Mouse (Mus musculus): ENCODE measurements around the gene Arpp19. TPM values are rescaled to one million over a fixed set of nuclear protein-coding genes. Genes with fewer than 3 reads are reported as not detected.
A peak's percentile ranks its signal among the peaks of the same experiment; 100 is the strongest.

Gene Arpp19
- polyA plus RNA-seq, 1 experiment from 2014 or later = 254 TPM

DNA sequence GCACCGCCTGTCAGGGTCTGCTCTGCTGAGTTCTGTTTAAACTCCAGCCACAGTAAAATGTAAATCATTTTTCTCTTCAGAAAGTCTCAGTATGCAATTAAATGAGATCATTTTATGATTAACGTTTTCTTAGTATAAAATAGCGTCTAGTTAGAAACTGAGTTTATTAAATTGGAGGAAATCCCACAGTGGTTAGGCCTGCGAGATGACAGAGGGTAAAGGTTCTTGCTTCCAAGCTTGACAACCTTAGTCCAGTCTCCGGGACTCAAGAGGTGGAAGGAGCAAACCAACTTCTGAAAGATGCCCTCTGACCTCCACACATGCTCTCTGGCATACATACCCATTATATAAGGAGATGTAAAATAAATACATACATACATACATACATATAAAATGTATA lies 17.6 kb downstream of the Arpp19 start:
- Histone ChIP-seq H3K4me1 (ENCODE audit: insufficient read depth, low read depth, low read length) (no peaks in the 10 kb centered on the region), H3K4me3 (ENCODE audit: low read depth, low read length) (no peak overlapping the region), H3K9ac (replicated peaks; ENCODE audit: low read depth) (no peak overlapping the region), H3K27me3 (replicated peaks; ENCODE audit: insufficient read depth, low read length) (no peaks in the 10 kb centered on the region), H3K4me2 (replicated peaks; ENCODE audit: low read depth, low read length) (no peak overlapping the region), H3K36me3 (ENCODE audit: insufficient read depth, low read length) (peaks cover 6% of the 10 kb centered on the region; the same call in 1 of the 2 replicates), H3K9me3 (ENCODE audit: low read length) (no peaks in the 10 kb centered on the region), H3K27ac (ENCODE audit: low read length) (no peak overlapping the region)
- ATAC-seq (no peak), DNase-seq (ENCODE audit: low spot score) (no peak)
- WGBS = 85% methylated on average over 5 of the region's 5 CpGs
- no peak for TF ChIP-seq CTCF (IDR thresholded peaks at IDR 0.05)
- no peak for TF ChIP-seq EP300 (IDR thresholded peaks at IDR 0.05)

DNA sequence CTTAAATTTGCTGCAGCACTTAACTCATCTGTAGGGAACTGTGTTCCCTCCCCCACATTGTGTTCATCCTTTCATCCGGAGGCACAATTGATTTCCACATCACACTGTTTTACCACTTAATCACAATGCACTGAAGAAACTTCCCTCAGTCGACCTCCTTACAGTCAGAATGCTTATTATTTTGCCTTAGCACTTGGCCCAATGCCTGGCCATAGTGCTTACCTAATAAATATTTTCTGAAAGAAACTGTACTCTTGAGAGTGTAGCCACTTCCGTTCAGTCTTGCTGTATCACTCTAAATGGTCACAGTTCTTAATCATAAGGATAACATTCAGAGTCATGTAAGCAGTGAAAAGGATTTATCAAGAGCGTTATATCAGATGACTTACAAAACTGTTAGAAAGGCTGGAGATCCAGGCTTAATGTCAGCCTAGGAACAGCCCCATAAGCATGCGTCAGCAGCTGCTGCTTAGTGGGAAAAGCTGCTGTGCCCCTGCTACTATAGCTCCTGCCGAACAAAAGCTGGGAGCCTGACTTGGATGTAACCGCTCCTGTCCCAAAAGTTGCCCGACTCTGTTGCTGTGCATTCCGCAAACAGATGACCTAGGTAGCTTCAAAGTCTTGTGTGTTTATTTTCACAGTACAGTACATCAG lies 27.4 kb downstream of the Arpp19 start:
- no peaks in the 10 kb centered on the region for H3K36me3 ChIP-seq (ENCODE audit: insufficient read depth, low read length)
- no peak overlapping the region for H3K9ac ChIP-seq (replicated peaks; ENCODE audit: low read depth)
- 50% methylated on average over 9 of the region's 9 CpGs for WGBS
- ATAC-seq (no peak), DNase-seq (ENCODE audit: low spot score) (peak; percentile 50)
- H3K4me3 ChIP-seq (ENCODE audit: low read depth, low read length) = no peak overlapping the region
- no peak overlapping the region for H3K4me2 ChIP-seq (replicated peaks; ENCODE audit: low read depth, low read length)
- H3K9me3 ChIP-seq (ENCODE audit: low read length) = no peaks in the 10 kb centered on the region
- H3K27ac ChIP-seq (ENCODE audit: low read length) = no peak overlapping the region
- no peaks in the 10 kb centered on the region for H3K4me1 ChIP-seq (ENCODE audit: insufficient read depth, low read depth, low read length)
- H3K27me3 ChIP-seq (replicated peaks; ENCODE audit: insufficient read depth, low read length) = no peaks in the 10 kb centered on the region
- TF ChIP-seq EP300 (IDR thresholded peaks at IDR 0.05) = no peak
- no peak for TF ChIP-seq CTCF (IDR thresholded peaks at IDR 0.05)

DNA sequence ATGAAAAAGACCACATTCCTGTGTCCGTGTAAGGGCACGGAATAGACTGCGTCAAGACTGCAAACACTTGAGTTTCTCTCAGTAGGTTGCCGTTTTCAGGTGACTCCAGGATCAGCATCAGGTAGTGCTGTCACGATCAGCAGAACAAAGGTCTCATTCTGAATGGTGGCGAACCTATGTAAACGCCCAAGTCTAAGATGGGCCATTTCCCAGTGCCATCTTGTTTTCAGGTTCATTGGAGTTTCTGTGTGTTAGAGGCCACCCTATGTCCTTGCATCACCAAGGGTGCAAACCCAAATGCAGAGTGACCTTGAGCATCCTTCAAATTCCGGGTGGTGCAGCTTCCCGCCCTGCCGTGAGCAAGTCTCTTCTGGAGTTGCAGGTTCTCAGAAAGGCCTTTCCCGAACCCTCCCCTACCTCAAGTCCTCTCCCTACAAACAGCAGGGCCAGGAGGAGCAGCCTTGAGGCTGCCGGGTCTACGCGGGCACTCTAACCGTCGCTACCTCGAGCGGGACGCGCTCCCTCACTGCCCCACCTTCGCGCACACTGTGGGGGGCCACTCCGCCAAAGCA lies 33.1 kb downstream of the Arpp19 start, which contains the start of gene Myo5a:
Gene Myo5a, plus strand, starts transcription at position 559 of the 572 bp plus-strand sequence.
- Histone ChIP-seq H3K36me3 (ENCODE audit: insufficient read depth, low read length) (no peaks in the 10 kb centered on the region), H3K9me3 (ENCODE audit: low read length) (no peaks in the 10 kb centered on the region)
- 16% methylated on average over 23 of the region's 23 CpGs for WGBS

DNA sequence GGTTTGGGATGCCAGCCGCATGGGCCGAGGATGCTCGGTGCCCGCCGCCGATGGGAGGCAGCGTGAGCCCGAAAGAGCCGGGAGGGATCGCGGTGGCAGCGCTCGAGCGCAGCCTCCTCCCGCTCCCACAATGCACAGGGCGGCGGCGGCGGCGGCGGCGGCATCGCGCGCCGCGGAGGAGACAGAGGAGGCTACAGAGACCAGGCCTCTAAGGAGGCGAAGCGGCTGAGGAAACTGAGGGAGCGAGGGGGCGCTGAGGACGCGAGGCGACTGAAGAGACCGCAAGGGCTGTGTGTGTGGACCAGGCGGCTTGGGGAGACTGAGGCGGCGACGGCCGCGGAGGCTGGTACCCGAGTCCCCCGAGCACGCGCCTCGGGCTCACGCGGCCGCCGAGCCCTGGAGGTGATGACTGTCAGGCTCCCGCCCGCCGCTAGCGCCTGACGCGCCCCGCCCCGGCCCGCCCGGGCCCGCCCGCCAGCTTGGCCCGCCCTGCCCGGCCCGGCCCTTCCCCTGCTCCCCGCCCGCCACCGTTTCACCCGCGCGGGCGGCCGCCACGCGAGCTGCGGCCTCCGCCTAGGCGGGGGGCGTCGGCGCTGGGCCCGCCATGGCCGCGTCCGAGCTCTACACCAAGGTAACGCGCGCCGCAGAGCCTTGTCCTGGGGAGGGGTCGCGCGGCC lies 33.8 kb downstream of the Arpp19 start:
- TF ChIP-seq EP300 (IDR thresholded peaks at IDR 0.05) (no peak), CTCF (IDR thresholded peaks at IDR 0.05) (peak; percentile 33; the same call in 1 of the 2 replicates)
- ATAC-seq (peak; percentile 99), DNase-seq (ENCODE audit: low spot score) (peak; percentile 81)
- Histone ChIP-seq H3K4me2 (replicated peaks; ENCODE audit: low read depth, low read length) (peak overlapping the region; percentile 97), H3K36me3 (ENCODE audit: insufficient read depth, low read length) (no peaks in the 10 kb centered on the region), H3K4me1 (ENCODE audit: insufficient read depth, low read depth, low read length) (peaks cover 4% of the 10 kb centered on the region; the same call in 1 of the 2 replicates), H3K9ac (replicated peaks; ENCODE audit: low read depth) (peak overlapping the region; percentile 41), H3K9me3 (ENCODE audit: low read length) (no peaks in the 10 kb centered on the region), H3K27me3 (replicated peaks; ENCODE audit: insufficient read depth, low read length) (no peaks in the 10 kb centered on the region), H3K27ac (ENCODE audit: low read length) (0 out of 2 replicates have a peak overlapping the region, but pooled peaks have one; percentile 20), H3K4me3 (ENCODE audit: low read depth, low read length) (peak overlapping the region; percentile 72)
- WGBS = 1% methylated on average over 19 of the region's 92 CpGs

More for the DNA sequence above, 33.1 kb downstream of the Arpp19 start, which contains the start of gene Myo5a:
- Histone ChIP-seq H3K27me3 (replicated peaks; ENCODE audit: insufficient read depth, low read length) (no peaks in the 10 kb centered on the region), H3K9ac (replicated peaks; ENCODE audit: low read depth) (peak within 1 kb of the TSS; percentile 41), H3K4me1 (ENCODE audit: insufficient read depth, low read depth, low read length) (peaks cover 4% of the 10 kb centered on the region; the same call in 1 of the 2 replicates), H3K4me2 (replicated peaks; ENCODE audit: low read depth, low read length) (peak within 1 kb of the TSS; percentile 97), H3K4me3 (ENCODE audit: low read depth, low read length) (peak within 1 kb of the TSS; percentile 72), H3K27ac (ENCODE audit: low read length) (peak within 1 kb of the TSS; percentile 20; the same call in 1 of the 2 replicates)
- no peak for DNase-seq (ENCODE audit: low spot score)
- ATAC-seq = no peak
- TF ChIP-seq EP300 (IDR thresholded peaks at IDR 0.05) (no peak), CTCF (IDR thresholded peaks at IDR 0.05) (no peak)

DNA sequence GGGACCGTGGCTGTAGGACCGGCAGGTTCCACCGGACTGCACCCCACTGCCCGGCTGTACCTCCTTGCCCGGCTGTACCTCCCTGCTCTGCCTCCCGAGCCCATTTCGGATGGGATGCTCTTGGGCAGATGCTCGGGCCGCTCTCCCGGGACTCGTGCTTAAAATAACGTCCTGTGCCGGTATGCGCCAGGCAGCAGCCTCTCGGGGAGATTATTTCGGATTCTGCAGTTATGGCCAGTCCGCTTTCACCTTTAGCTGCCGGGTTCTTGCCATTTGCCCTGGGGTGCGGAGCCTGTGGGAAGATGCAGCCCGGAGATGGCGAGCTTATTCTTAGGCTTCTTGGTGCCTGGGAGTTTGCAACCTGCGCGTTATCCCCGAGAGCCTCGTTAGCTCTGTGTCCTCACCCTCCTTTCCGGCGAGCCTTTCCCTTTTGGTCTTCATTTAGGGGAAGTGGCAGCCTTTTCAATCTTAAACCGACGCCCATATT lies 34.3 kb downstream of the Arpp19 start:
- Histone ChIP-seq H3K36me3 (ENCODE audit: insufficient read depth, low read length) (no peaks in the 10 kb centered on the region), H3K27ac (ENCODE audit: low read length) (peak overlapping the region; percentile 20; the same call in 1 of the 2 replicates), H3K27me3 (replicated peaks; ENCODE audit: insufficient read depth, low read length) (no peaks in the 10 kb centered on the region), H3K9ac (replicated peaks; ENCODE audit: low read depth) (peak overlapping the region; percentile 41; the same call in 1 of the 2 replicates), H3K4me3 (ENCODE audit: low read depth, low read length) (peak overlapping the region; percentile 72), H3K4me2 (replicated peaks; ENCODE audit: low read depth, low read length) (peak overlapping the region; percentile 97), H3K4me1 (ENCODE audit: insufficient read depth, low read depth, low read length) (peaks cover 4% of the 10 kb centered on the region; the same call in 1 of the 2 replicates), H3K9me3 (ENCODE audit: low read length) (no peaks in the 10 kb centered on the region)
- TF ChIP-seq CTCF (IDR thresholded peaks at IDR 0.05) = no peak
- TF ChIP-seq EP300 (IDR thresholded peaks at IDR 0.05) = no peak
- WGBS = under 1% methylated on average over 27 of the region's 29 CpGs
- DNase-seq (ENCODE audit: low spot score) (peak; percentile 30), ATAC-seq (peak; percentile 39; the same call in 1 of the 2 replicates)

DNA sequence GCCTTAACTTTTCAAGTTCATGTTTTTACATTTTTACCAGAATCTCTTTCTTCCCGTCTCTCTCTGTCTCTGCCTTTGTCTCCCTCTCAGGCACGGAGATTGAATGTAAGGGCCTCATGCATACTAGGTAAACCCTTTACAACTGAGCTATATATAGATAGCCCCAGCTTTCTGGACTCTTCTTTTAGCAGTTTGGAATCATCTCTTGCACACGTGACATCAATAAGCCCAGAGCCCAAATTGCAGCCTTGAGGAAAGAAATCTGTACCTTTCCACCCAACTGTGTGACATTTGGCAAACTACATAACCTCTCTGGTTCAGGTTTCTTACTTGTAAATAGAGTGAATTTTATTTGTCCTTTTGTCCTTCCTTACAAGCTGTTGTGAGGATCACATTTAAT lies 34.9 kb downstream of the Arpp19 start:
- Histone ChIP-seq H3K9ac (replicated peaks; ENCODE audit: low read depth) (no peak overlapping the region), H3K4me3 (ENCODE audit: low read depth, low read length) (no peak overlapping the region; the same call in 1 of the 2 replicates)

More for the DNA sequence above, 34.9 kb downstream of the Arpp19 start:
- no peaks in the 10 kb centered on the region for H3K9me3 ChIP-seq (ENCODE audit: low read length)
- 42% methylated on average over 3 of the region's 3 CpGs for WGBS
- no peak overlapping the region for H3K27ac ChIP-seq (ENCODE audit: low read length)
- H3K27me3 ChIP-seq (replicated peaks; ENCODE audit: insufficient read depth, low read length) = no peaks in the 10 kb centered on the region
- H3K4me1 ChIP-seq (ENCODE audit: insufficient read depth, low read depth, low read length) = peaks cover 4% of the 10 kb centered on the region; the same call in 1 of the 2 replicates
- DNase-seq (ENCODE audit: low spot score) (no peak), ATAC-seq (no peak)
- H3K36me3 ChIP-seq (ENCODE audit: insufficient read depth, low read length) = no peaks in the 10 kb centered on the region
- no peak overlapping the region; the same call in 1 of the 2 replicates for H3K4me2 ChIP-seq (replicated peaks; ENCODE audit: low read depth, low read length)
- TF ChIP-seq CTCF (IDR thresholded peaks at IDR 0.05) = no peak
